Mouse (Mus musculus): ENCODE results near the gene Carmil1. TPM values are rescaled to one million over a fixed set of nuclear protein-coding genes. Genes with fewer than 3 reads are reported as not detected.
A peak's percentile ranks its signal among the peaks of the same experiment; 100 is the strongest.

Gene Carmil1
- 21.8 and 22.1 TPM in 2 replicates for polyA plus RNA-seq (2015; fragmentation: Nextera tagmentation; extraction: Ambion mirVana)

GRCm38 (mm10) chr13:24280439-24281431, at the start of gene Carmil1:
TSS of gene Carmil1 (minus strand) at chr13:24280795.
- peak within 1 kb of the TSS; percentile 74 for H3K9ac ChIP-seq (replicated peaks)
- ATAC-seq = peak; percentile 99
- peak within 1 kb of the TSS; percentile 92 for H3K27ac ChIP-seq
- no peaks in the 10 kb centered on the region for H3K36me3 ChIP-seq
- no peaks in the 10 kb centered on the region for H3K9me3 ChIP-seq
- H3K27me3 ChIP-seq = peaks cover 7% of the 10 kb centered on the region; the same call in 1 of the 2 replicates
- under 1% methylated on average over 93 of the region's 96 CpGs for WGBS
- peaks cover 26% of the 10 kb centered on the region for H3K4me1 ChIP-seq (replicated peaks)
- H3K4me3 ChIP-seq (replicated peaks) = peak within 1 kb of the TSS; percentile 54
- peak within 1 kb of the TSS; percentile 94 for H3K4me2 ChIP-seq (replicated peaks)

- Histone ChIP-seq H3K36me3 (no peaks in the 10 kb centered on the region), H3K9me3 (no peaks in the 10 kb centered on the region), H3K27ac (no peak overlapping the region), H3K4me1 (replicated peaks) (no peaks in the 10 kb centered on the region), H3K27me3 (no peaks in the 10 kb centered on the region), H3K4me2 (replicated peaks) (no peak overlapping the region), H3K9ac (replicated peaks) (no peak overlapping the region), H3K4me3 (replicated peaks) (no peak overlapping the region)
- WGBS = 82% methylated on average over 4 of the region's 4 CpGs
- no peak for ATAC-seq
These were observed 49.5 kb upstream of the Carmil1 start for GRCm38 (mm10) chr13:24330128-24330527.

GRCm38 (mm10) chr13:24328036-24328817, 47.6 kb upstream of the Carmil1 start:
- Histone ChIP-seq H3K27ac (no peak overlapping the region), H3K4me2 (replicated peaks) (no peak overlapping the region), H3K27me3 (no peaks in the 10 kb centered on the region), H3K4me1 (replicated peaks) (no peaks in the 10 kb centered on the region), H3K4me3 (replicated peaks) (no peak overlapping the region), H3K36me3 (no peaks in the 10 kb centered on the region), H3K9ac (replicated peaks) (no peak overlapping the region), H3K9me3 (no peaks in the 10 kb centered on the region)
- ATAC-seq = no peak
- WGBS = 88% methylated on average over 9 of the region's 9 CpGs

GRCm38 (mm10) chr13:24327201-24327600, 46.6 kb upstream of the Carmil1 start, which contains the start of gene Cmah:
TSS of gene Cmah (plus strand) at chr13:24327404.
- 87% methylated on average over 5 of the region's 5 CpGs for WGBS
- Histone ChIP-seq H3K36me3 (no peaks in the 10 kb centered on the region), H3K27me3 (no peaks in the 10 kb centered on the region), H3K4me1 (replicated peaks) (no peaks in the 10 kb centered on the region), H3K9ac (replicated peaks) (no peak within 1 kb of the TSS), H3K9me3 (no peaks in the 10 kb centered on the region), H3K27ac (no peak within 1 kb of the TSS), H3K4me2 (replicated peaks) (no peak within 1 kb of the TSS), H3K4me3 (replicated peaks) (no peak within 1 kb of the TSS)
- ATAC-seq = no peak

- no peak overlapping the region for H3K4me3 ChIP-seq (replicated peaks)
- no peak overlapping the region for H3K27ac ChIP-seq
- no peak for ATAC-seq
- H3K4me2 ChIP-seq (replicated peaks) = no peak overlapping the region
- H3K9me3 ChIP-seq = no peaks in the 10 kb centered on the region
- no peak overlapping the region for H3K9ac ChIP-seq (replicated peaks)
- H3K4me1 ChIP-seq (replicated peaks) = no peaks in the 10 kb centered on the region
- H3K27me3 ChIP-seq = no peaks in the 10 kb centered on the region
- 54% methylated on average over 6 of the region's 6 CpGs for WGBS
- no peaks in the 10 kb centered on the region for H3K36me3 ChIP-seq
These were observed 40.7 kb upstream of the Carmil1 start for GRCm38 (mm10) chr13:24321313-24321712.

- no peaks in the 10 kb centered on the region for H3K36me3 ChIP-seq
- 33% methylated on average over 4 of the region's 4 CpGs for WGBS
- H3K9me3 ChIP-seq = no peaks in the 10 kb centered on the region
- H3K4me3 ChIP-seq (replicated peaks) = no peak overlapping the region
- H3K9ac ChIP-seq (replicated peaks) = no peak overlapping the region
- H3K27me3 ChIP-seq = no peaks in the 10 kb centered on the region
- H3K27ac ChIP-seq = no peak overlapping the region
- H3K4me2 ChIP-seq (replicated peaks) = no peak overlapping the region
- no peaks in the 10 kb centered on the region for H3K4me1 ChIP-seq (replicated peaks)
- ATAC-seq = no peak
These were observed 38.0 kb upstream of the Carmil1 start for GRCm38 (mm10) chr13:24318618-24319017.

- Histone ChIP-seq H3K9ac (replicated peaks) (no peak overlapping the region), H3K9me3 (no peaks in the 10 kb centered on the region), H3K4me3 (replicated peaks) (no peak overlapping the region), H3K4me2 (replicated peaks) (no peak overlapping the region), H3K27ac (no peak overlapping the region), H3K27me3 (no peaks in the 10 kb centered on the region), H3K4me1 (replicated peaks) (no peaks in the 10 kb centered on the region), H3K36me3 (no peaks in the 10 kb centered on the region)
- WGBS = 78% methylated on average over 3 of the region's 3 CpGs
- ATAC-seq = no peak
These were observed 36.0 kb upstream of the Carmil1 start for GRCm38 (mm10) chr13:24316563-24316962.

- 91% methylated on average over 8 of the region's 8 CpGs for WGBS
- ATAC-seq = no peak
- H3K4me2 ChIP-seq (replicated peaks) = no peak overlapping the region
- no peaks in the 10 kb centered on the region for H3K27me3 ChIP-seq
- no peaks in the 10 kb centered on the region for H3K9me3 ChIP-seq
- H3K4me1 ChIP-seq (replicated peaks) = no peaks in the 10 kb centered on the region
- H3K27ac ChIP-seq = no peak overlapping the region
- H3K4me3 ChIP-seq (replicated peaks) = no peak overlapping the region
- no peaks in the 10 kb centered on the region for H3K36me3 ChIP-seq
- no peak overlapping the region for H3K9ac ChIP-seq (replicated peaks)
These were observed 30.7 kb upstream of the Carmil1 start for GRCm38 (mm10) chr13:24311011-24311940.

- WGBS = 51% methylated on average over 4 of the region's 4 CpGs
- no peak for ATAC-seq
These were observed 25.7 kb upstream of the Carmil1 start for GRCm38 (mm10) chr13:24306248-24306647.

GRCm38 (mm10) chr13:24305486-24305885, 24.9 kb upstream of the Carmil1 start:
- ATAC-seq = no peak
- H3K27ac ChIP-seq = no peak overlapping the region
- H3K9ac ChIP-seq (replicated peaks) = no peak overlapping the region
- H3K4me1 ChIP-seq (replicated peaks) = no peaks in the 10 kb centered on the region
- H3K36me3 ChIP-seq = no peaks in the 10 kb centered on the region
- H3K4me2 ChIP-seq (replicated peaks) = no peak overlapping the region
- WGBS = 70% methylated on average over 4 of the region's 4 CpGs
- H3K27me3 ChIP-seq = no peaks in the 10 kb centered on the region
- H3K9me3 ChIP-seq = no peaks in the 10 kb centered on the region
- no peak overlapping the region for H3K4me3 ChIP-seq (replicated peaks)

More at GRCm38 (mm10) chr13:24306248-24306647, 25.7 kb upstream of the Carmil1 start:
- Histone ChIP-seq H3K36me3 (no peaks in the 10 kb centered on the region), H3K9ac (replicated peaks) (no peak overlapping the region), H3K4me3 (replicated peaks) (no peak overlapping the region), H3K9me3 (no peaks in the 10 kb centered on the region), H3K27me3 (no peaks in the 10 kb centered on the region), H3K4me2 (replicated peaks) (no peak overlapping the region), H3K4me1 (replicated peaks) (no peaks in the 10 kb centered on the region), H3K27ac (no peak overlapping the region)

GRCm38 (mm10) chr13:24297252-24297651, 16.7 kb upstream of the Carmil1 start:
- ATAC-seq = no peak
- Histone ChIP-seq H3K9ac (replicated peaks) (no peak overlapping the region), H3K4me2 (replicated peaks) (no peak overlapping the region), H3K4me1 (replicated peaks) (no peaks in the 10 kb centered on the region), H3K4me3 (replicated peaks) (no peak overlapping the region), H3K36me3 (no peaks in the 10 kb centered on the region), H3K9me3 (no peaks in the 10 kb centered on the region), H3K27ac (no peak overlapping the region), H3K27me3 (no peaks in the 10 kb centered on the region)
- 13% methylated on average over 4 of the region's 4 CpGs for WGBS

All from midbrain, embryonic 13.5 days (tissue).